Mouse (Mus musculus) megakaryocyte, embryonic 14.5 days (primary cell): ENCODE data around the gene Cul4a.

ENCODE experiments used
- FLI1 ChIP-seq: IDR thresholded peaks from 2 replicates; pipeline ENCODE4 v1.6.1; 2012; ENCODE audit warnings: low read length, inconsistent platforms, mixed read lengths
- GATA1 ChIP-seq: IDR thresholded peaks from 3 replicates; pipeline ENCODE4 v1.6.1; 2012; ENCODE audit warnings: mixed read lengths, low read length, inconsistent platforms, borderline replicate concordance

GRCm38 (mm10) chr8:13160691-13161090 is 55.3 kb downstream of the Cul4a start:
- TF ChIP-seq GATA1 (no peak), FLI1 (no peak)
